Mouse (Mus musculus) adrenal gland, adult 10 weeks (tissue): ENCODE results near the gene Kcnj9. TPM values are rescaled to one million over a fixed set of nuclear protein-coding genes. Genes with fewer than 3 reads are reported as not detected.

Source experiments
- polyA plus RNA-seq: library from polyadenylated mRNA; stranded (reverse); fragments of 350-450 nt; fragmentation: Illumina TruSeq; extraction: RNeasy Lipid Tissue Mini Kit (QIAGEN cat#74804); gene quantifications from one replicate; pipeline ENCODE4 v1.2.3, GENCODE M21; 2014; ENCODE audit warnings: low read depth, low replicate concordance

Gene Kcnj9
- polyA plus RNA-seq: not detected

DNA sequence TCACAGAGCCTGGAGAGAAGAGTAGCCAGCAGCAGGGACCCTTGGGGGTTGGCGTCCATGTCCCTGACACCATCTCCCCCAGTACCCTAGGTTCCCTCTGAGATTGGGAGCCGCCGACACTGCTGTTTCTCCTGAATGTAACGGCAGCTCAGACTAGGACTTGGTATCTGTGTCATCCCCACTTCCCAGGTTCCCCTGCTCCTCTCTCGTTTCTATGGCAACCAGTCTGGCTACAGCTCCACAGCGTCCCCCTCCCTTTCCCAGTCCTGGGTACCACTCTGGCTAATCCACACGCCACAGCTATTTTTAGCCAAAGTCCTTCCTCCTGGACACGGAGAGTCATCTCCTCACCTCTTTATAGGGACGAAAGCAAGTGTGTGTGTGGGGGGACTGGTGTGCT is at the start of gene Kcnj9:
Kcnj9 (minus strand) TSS at position 188 of the 400 bp plus-strand sequence.

DNA sequence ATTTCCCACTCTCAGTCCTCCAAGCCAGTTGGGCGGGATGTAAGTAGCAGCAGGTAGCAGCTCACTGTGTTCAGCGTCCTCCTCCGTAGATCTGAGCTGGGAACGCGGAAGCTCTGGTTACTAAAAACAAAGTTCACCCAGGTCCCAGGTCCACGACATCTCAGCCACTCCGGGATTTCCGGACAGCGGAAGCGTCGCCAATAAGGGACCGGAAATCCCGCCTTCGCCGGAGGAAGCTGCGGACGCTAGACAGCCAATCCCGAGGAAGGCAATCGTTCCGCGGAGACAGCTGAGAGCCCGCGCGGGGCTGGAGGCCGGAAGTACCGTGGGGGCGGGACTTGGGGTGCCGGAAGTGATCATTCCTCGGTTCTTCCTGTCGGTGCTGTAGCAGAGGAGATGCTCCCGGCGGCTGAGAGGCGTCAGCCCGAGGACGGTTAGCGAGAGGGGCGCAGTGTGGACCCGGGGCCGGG is 47.1 kb upstream of the Kcnj9 start, which contains the start of gene Pigm:
Pigm (plus strand) TSS at position 349 of the 470 bp plus-strand sequence.

DNA sequence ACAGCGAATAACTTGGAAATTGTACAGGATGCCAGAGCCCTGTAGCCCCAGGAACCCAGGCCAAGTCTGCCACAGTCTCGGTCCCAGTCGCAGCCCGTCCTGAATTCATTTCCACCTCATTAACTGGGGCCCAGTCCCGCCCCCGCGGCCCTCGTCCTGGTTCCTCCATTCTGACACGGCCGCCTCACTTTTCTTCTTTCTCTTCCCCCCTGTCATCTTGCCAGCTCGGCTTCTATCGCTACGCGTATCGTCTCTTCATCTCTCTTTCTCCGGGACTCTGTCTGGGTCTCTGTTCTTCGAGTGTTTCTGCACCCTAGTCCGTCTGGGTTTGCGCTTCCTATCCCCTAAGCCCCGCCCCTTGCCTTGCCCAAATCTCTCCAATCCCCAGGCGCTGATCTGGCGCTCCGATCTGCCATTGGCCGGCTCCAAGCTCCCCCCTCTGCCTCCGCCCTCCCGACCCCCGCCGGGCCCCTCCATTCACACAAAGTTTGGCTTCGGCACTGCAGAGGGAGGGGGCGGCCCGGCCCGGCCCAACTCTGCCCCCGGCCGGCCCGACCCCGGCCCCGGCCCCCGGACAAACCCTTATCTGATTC is 11.7 kb upstream of the Kcnj9 start, which contains the start of gene Kcnj10:
Kcnj10 (plus strand) TSS at position 482 of the 593 bp plus-strand sequence.

DNA sequence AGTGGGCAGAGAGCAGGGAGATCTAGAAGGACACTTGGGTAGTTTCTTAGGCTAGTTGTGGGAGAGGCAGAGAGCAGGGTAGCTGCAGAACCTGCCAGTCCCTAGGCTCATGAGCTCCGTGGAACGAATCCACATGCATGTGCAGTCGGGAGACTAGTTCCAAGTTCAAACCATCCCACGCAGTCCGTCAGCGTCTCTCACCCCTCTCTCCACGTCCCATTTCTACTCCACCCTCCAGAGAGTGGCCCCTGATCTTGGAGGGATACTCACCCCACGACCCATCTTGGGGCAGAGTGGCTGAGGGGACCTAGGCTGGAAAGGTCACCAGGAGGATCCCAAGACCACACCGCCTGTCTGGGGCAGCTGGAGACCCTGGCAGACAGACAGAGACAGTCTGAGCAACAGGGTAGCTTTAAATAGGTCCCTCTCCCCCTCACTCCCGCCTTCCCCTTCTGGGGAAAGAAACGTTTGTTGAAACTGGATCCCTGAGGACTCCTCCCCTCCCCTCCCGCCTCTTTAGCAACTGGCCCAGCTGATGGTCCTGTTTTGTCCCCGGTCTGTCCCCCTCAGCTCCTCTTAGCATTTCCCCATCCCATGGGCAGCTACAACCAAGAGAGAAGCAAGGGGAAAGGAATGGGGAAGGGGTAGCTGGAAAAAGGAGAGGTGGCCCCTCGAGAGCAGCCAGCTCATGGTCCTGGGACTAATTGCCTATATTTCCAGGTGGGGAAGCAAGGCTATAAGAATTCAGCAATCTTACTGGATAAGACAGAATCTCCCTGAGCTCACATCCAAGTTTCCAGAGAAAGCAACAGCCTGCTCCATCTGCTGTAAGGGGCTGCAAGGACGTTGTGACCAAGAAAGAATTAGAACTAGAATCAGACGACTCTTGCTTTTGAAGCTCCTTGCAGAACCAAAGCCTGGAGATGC is 31.2 kb downstream of the Kcnj9 start, which contains the start of gene Atp1a2:
Atp1a2 (minus strand) TSS at position 454 of the 927 bp plus-strand sequence.

Other genes starting within 250 kb of the Kcnj9 start
- gene Copa, start 246.8 kb downstream of the Kcnj9 start, polyA plus RNA-seq: 167 TPM
- gene Ncstn, start 246.5 kb downstream of the Kcnj9 start, polyA plus RNA-seq: 28.8 TPM
- 83.5 TPM for gene Pex19, start 202.6 kb downstream of the Kcnj9 start, polyA plus RNA-seq
- 119 TPM for gene Dcaf8, start 181.2 kb downstream of the Kcnj9 start, polyA plus RNA-seq
- 64.1 TPM for gene Pea15a, start 122.5 kb downstream of the Kcnj9 start, polyA plus RNA-seq
- 7.2 TPM for gene Casq1, start 109.5 kb downstream of the Kcnj9 start, polyA plus RNA-seq
- gene Atp1a4, start 70.9 kb downstream of the Kcnj9 start, polyA plus RNA-seq: 2.6 TPM
- gene Igsf8, start 67.7 kb downstream of the Kcnj9 start, polyA plus RNA-seq: 1.0 TPM
- gene Atp1a2, start 31.3 kb downstream of the Kcnj9 start, polyA plus RNA-seq: 29.0 TPM
- gene Kcnj10, start 11.9 kb upstream of the Kcnj9 start, polyA plus RNA-seq: 2.2 TPM
- 19.5 TPM for gene Pigm, start 47.2 kb upstream of the Kcnj9 start, polyA plus RNA-seq
- 3.6 TPM for gene Slamf9, start 146.0 kb upstream of the Kcnj9 start, polyA plus RNA-seq
- not detected for gene Igsf9, start 152.5 kb upstream of the Kcnj9 start, polyA plus RNA-seq
- gene Tagln2, start 170.7 kb upstream of the Kcnj9 start, polyA plus RNA-seq: 30.3 TPM
- not detected for gene Cfap45, start 191.5 kb upstream of the Kcnj9 start, polyA plus RNA-seq
- not detected for gene Vsig8, start 226.6 kb upstream of the Kcnj9 start, polyA plus RNA-seq